Mouse (Mus musculus) hindbrain, embryonic 13.5 days (tissue): ENCODE data around the gene Slc10a7. TPM values are rescaled to one million over a fixed set of nuclear protein-coding genes. Genes with fewer than 3 reads are reported as not detected.
A peak's percentile ranks its signal among the peaks of the same experiment; 100 is the strongest.

Experiments
- ATAC-seq: fragments of 200-750 bp; cut with Nextera tagmentation; 2 replicates; pipeline ENCODE4 v1.8.0; 2017; ENCODE audit warnings: moderate TSS enrichment; ENCODE audit not compliant: low FRiP score
- H3K27ac ChIP-seq: fragments of 300-500 bp; sonication (generic); 2 replicates; pipeline ENCODE4 v1.5.1; 2015; ENCODE audit warnings: inconsistent platforms, mild to moderate bottlenecking, moderate library complexity
- H3K27me3 ChIP-seq: fragments of 300-500 bp; sonication (generic); 2 replicates; pipeline ENCODE4 v1.6.1; 2015; ENCODE audit warnings: mild to moderate bottlenecking, inconsistent platforms
- H3K36me3 ChIP-seq: fragments of 300-500 bp; sonication (generic); 2 replicates; pipeline ENCODE4 v1.6.1; 2015; ENCODE audit warnings: mild to moderate bottlenecking, inconsistent platforms
- H3K4me1 ChIP-seq: fragments of 300-500 bp; sonication (generic); replicated peaks from 2 replicates; pipeline ENCODE4 v1.6.1; 2015; ENCODE audit warnings: inconsistent platforms
- H3K4me2 ChIP-seq: fragments of 300-500 bp; sonication (generic); 2 replicates; pipeline ENCODE4 v1.6.1; 2015; ENCODE audit warnings: inconsistent platforms, mild to moderate bottlenecking, moderate library complexity
- H3K4me3 ChIP-seq: fragments of 300-500 bp; sonication (generic); 2 replicates; pipeline ENCODE4 v1.5.1; 2015; ENCODE audit warnings: mild to moderate bottlenecking, inconsistent platforms
- H3K9ac ChIP-seq: fragments of 300-500 bp; sonication (generic); 2 replicates; pipeline ENCODE4 v1.6.1; 2015; ENCODE audit warnings: mild to moderate bottlenecking, inconsistent platforms
- H3K9me3 ChIP-seq: fragments of 300-500 bp; sonication (generic); 2 replicates; pipeline ENCODE4 v1.6.1; 2016; ENCODE audit warnings: inconsistent platforms
- WGBS: fragments of 180-500 bp; shearing (Covaris S2); methylation state at CpG from one replicate; pipeline ENCODE4 v1.1.7; 2015; 5-methylcytosine and 5-hydroxymethylcytosine counted together
- polyA plus RNA-seq: library from polyadenylated mRNA; unstranded; fragments of >200 nt; fragmentation: Nextera tagmentation; extraction: Ambion mirVana; gene quantifications from 2 replicates; pipeline ENCODE4 v1.2.1, GENCODE M21; 2015

The Slc10a7 gene
- polyA plus RNA-seq, 1 experiment from 2014 or later = 10.7 TPM

DNA sequence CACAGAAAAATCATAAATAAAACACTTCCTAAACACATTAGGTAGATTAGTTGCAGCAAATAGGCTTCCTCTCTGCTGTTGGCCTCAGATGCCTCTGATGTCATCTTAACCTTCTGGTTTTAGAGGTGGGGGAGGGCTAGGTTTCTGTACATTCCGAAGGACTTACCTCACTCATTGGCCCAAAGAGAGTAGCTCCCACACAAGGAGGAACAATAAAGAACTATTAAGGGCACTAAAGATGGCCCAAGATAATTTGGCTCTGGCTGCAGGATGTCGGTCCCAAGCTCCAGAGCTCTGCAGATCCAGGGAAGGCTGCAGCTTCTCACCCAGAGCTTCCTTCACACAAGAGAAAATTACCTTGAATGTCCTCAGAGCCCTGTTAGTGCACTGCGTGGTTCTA, 75.7 kb downstream of the Slc10a7 start:
- Histone ChIP-seq H3K9ac (no peak overlapping the region), H3K36me3 (no peaks in the 10 kb centered on the region), H3K9me3 (no peaks in the 10 kb centered on the region), H3K27ac (peak overlapping the region; percentile 8; the same call in 1 of the 2 replicates), H3K4me1 (peaks cover 7% of the 10 kb centered on the region), H3K4me3 (no peak overlapping the region), H3K4me2 (no peak overlapping the region), H3K27me3 (no peaks in the 10 kb centered on the region)
- no peak for ATAC-seq
- WGBS = 74% methylated on average over 3 of the region's 3 CpGs

DNA sequence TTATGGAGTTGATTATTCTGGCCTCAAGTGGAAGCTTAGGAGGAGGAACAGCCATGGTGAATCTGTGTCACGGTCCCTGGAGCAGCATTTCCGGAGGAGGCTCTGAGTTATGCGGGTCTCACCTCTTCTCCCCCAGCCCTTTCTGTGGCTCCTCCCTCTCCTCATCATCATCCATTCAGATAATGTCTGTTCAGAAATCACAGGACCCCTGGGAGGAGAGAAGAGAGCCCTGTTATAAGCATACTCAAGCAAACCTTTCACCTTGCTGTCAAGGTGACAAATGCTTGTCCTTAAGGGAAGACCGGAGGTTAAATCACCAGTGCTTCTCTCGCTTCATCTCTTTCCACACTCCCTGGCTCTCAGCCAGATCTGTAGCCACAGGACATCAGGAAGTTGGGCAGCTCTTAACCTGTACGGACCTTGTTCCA, 86.3 kb downstream of the Slc10a7 start:
- no peak overlapping the region for H3K4me2 ChIP-seq
- peaks cover 16% of the 10 kb centered on the region for H3K4me1 ChIP-seq
- H3K27me3 ChIP-seq = no peaks in the 10 kb centered on the region
- no peaks in the 10 kb centered on the region for H3K36me3 ChIP-seq
- no peaks in the 10 kb centered on the region for H3K9me3 ChIP-seq
- WGBS = 25% methylated on average over 6 of the region's 6 CpGs
- peak; percentile 78 for ATAC-seq
- no peak overlapping the region for H3K9ac ChIP-seq
- H3K4me3 ChIP-seq = no peak overlapping the region
- peak overlapping the region; percentile 14; the same call in 1 of the 2 replicates for H3K27ac ChIP-seq

DNA sequence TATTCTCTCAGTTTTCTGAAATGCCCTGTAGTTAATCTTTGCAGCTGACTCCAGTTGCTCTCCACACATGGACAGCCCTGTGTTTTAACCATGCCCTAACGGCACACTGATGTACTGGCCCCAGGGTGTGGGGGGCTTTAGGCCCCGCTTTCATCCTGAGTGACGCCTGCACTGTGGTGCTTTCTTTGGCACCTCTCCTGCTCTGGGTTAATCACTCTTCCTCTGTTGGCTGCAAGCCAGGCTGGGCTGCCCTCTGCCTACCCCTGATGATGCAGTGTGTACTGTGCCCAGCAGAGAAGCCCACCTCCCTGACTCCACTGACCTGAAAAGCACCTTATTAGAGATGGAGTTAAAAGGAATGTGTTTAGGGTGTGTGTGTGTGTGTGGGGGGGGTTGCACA, 89.1 kb downstream of the Slc10a7 start:
- ATAC-seq = peak; percentile 67
- Histone ChIP-seq H3K36me3 (no peaks in the 10 kb centered on the region), H3K9me3 (no peaks in the 10 kb centered on the region), H3K4me2 (no peak overlapping the region), H3K4me1 (peaks cover 16% of the 10 kb centered on the region), H3K27ac (no peak overlapping the region), H3K4me3 (no peak overlapping the region), H3K9ac (no peak overlapping the region), H3K27me3 (no peaks in the 10 kb centered on the region)
- 12% methylated on average over 3 of the region's 3 CpGs for WGBS

DNA sequence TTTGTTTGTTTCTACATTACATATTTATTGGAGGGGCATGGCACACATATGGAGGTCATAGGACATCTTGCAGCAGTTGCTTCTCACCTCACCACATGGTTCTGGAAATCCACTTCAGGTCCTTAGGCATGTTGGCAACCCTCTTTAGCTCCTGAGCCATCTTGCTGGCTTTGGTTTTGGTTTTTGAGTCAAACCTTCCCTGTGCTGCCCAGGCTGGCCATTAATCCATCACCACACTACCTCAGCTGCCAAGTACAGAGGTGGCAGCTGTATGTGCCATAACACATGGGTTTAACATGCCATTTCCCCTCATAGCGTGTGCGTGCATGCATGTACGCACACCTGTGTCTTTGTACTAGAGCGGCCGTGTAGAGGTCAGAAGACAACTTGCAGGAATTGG, 93.9 kb downstream of the Slc10a7 start:
- no peak overlapping the region for H3K9ac ChIP-seq
- no peak for ATAC-seq
- no peak overlapping the region for H3K27ac ChIP-seq
- H3K4me3 ChIP-seq = no peak overlapping the region
- H3K36me3 ChIP-seq = peaks cover 9% of the 10 kb centered on the region
- H3K9me3 ChIP-seq = 0 out of 2 replicates have a peak, but pooled peaks cover 3% of the 10 kb centered on the region
- H3K4me1 ChIP-seq = peaks cover 7% of the 10 kb centered on the region
- H3K27me3 ChIP-seq = no peaks in the 10 kb centered on the region
- WGBS = 97% methylated on average over 5 of the region's 5 CpGs
- H3K4me2 ChIP-seq = no peak overlapping the region

DNA sequence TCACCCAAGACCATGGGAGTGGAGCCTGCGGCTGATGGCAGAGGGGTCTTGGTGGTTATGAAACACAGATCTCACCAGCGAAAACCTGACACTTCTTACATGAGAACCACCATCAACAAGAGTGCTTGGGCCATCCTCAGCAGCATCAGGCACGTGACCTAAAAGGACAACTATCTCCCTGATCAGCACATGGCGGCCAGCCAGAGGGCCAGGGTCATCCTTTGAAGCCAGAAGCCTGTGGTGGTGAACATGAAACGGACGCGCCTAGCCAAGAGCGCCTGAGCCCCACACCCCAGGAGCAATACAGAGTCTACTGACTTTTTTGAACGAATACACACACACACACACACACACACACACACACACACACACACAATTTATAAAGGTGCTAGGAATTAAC, 95.3 kb downstream of the Slc10a7 start:
- 86% methylated on average over 9 of the region's 9 CpGs for WGBS
- Histone ChIP-seq H3K4me2 (no peak overlapping the region), H3K9ac (no peak overlapping the region), H3K36me3 (peaks cover 9% of the 10 kb centered on the region), H3K27me3 (no peaks in the 10 kb centered on the region), H3K4me1 (0 out of 2 replicates have a peak, but pooled peaks cover 2% of the 10 kb centered on the region), H3K9me3 (0 out of 2 replicates have a peak, but pooled peaks cover 3% of the 10 kb centered on the region), H3K4me3 (no peak overlapping the region), H3K27ac (no peak overlapping the region)
- ATAC-seq = no peak

DNA sequence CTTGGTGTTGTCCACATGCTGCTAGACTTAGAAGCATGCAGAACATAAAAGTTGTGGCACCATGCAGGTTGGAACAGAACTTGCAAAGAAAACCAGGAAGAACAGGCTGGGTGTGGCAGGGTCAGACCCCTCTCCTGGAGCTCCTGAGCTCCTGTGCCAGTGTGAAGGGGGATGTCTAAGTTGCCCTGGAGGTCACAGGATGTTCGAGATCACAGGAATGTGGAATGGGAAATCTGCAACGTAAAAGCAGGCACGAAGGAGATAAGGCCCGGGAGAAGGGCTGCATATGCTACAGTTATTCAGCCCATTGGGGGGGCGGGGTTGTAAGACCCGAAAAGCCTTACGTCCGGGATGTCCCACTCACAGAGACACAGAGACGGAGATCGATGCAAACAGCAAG, 100.2 kb downstream of the Slc10a7 start:
- WGBS = 93% methylated on average over 10 of the region's 10 CpGs
- no peak overlapping the region for H3K9ac ChIP-seq
- no peak overlapping the region for H3K4me2 ChIP-seq
- H3K27me3 ChIP-seq = no peaks in the 10 kb centered on the region
- ATAC-seq = no peak
- no peaks in the 10 kb centered on the region for H3K4me1 ChIP-seq
- no peak overlapping the region for H3K4me3 ChIP-seq
- no peak overlapping the region for H3K27ac ChIP-seq
- H3K9me3 ChIP-seq = 0 out of 2 replicates have a peak, but pooled peaks cover 3% of the 10 kb centered on the region
- peaks cover 9% of the 10 kb centered on the region for H3K36me3 ChIP-seq

DNA sequence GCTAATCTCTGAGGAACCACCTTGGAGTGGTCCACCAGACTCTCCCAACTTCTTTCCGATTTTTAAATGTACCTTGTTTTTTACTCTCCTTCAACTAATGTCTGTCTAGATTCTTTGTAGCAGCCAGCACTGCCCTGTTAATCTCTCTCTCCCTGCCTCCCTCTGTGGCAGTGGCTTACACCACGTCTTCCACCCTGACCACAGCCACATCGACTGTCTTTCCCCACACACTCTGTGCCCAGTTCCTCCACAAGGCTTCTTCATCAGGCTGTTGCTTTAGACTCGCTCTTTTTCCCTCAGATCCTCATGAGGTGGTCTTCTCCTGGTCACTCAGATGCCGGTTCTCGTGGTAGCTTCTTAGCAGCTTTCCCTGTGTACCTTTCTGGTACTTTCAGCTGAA, 101.9 kb downstream of the Slc10a7 start:
- WGBS = 94% methylated on average over 6 of the region's 6 CpGs
- Histone ChIP-seq H3K27me3 (no peaks in the 10 kb centered on the region), H3K27ac (no peak overlapping the region), H3K4me1 (no peaks in the 10 kb centered on the region), H3K9ac (no peak overlapping the region), H3K36me3 (peaks cover 7% of the 10 kb centered on the region), H3K4me3 (no peak overlapping the region), H3K4me2 (no peak overlapping the region), H3K9me3 (0 out of 2 replicates have a peak, but pooled peaks cover 3% of the 10 kb centered on the region)
- no peak for ATAC-seq

DNA sequence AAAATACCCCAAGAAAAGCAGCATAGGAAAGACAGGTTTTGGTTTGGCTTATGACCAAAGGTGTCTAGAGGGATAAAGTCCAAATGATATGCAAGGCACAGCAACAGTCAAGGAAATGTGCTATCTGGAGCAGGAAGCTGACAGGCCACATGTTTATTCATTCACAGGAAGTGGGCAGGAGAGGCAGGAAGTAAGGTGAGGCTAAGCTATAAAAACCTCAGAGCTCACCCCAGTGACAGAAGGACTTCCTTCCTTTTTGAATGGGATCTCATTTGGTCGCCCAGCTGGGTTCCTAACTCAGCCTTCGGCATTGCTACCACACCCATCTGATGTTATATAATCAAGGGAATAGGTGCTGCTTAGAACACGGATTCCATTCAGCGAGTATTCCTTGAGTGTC, 113.2 kb downstream of the Slc10a7 start:
- ATAC-seq = no peak
- Histone ChIP-seq H3K9ac (no peak overlapping the region), H3K4me2 (no peak overlapping the region), H3K4me1 (peaks cover 15% of the 10 kb centered on the region), H3K9me3 (no peaks in the 10 kb centered on the region), H3K4me3 (no peak overlapping the region), H3K27me3 (0 out of 2 replicates have a peak, but pooled peaks cover 3% of the 10 kb centered on the region), H3K27ac (no peak overlapping the region), H3K36me3 (no peaks in the 10 kb centered on the region)
- 81% methylated on average over 4 of the region's 4 CpGs for WGBS

DNA sequence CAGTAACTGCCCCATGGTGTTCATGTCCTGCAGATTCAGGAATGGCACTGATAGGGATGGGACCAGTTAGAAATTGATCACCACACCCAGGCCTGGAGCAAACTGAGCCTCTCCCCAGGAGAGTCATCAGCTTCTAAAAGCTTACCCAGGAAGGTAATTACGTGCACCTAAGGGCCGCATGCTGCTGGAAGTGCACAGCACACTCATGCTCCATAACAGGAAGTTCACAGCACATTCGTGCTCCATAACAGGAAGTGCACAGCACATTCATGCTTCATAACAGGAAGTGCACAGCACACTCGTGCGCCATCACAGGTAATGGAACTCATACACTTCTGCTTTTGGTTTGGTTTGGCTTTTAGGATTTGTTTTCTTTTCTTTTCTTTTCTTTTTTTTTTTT, 114.8 kb downstream of the Slc10a7 start:
- Histone ChIP-seq H3K4me1 (peaks cover 20% of the 10 kb centered on the region), H3K4me3 (no peak overlapping the region), H3K4me2 (no peak overlapping the region), H3K36me3 (no peaks in the 10 kb centered on the region), H3K27ac (no peak overlapping the region), H3K9ac (no peak overlapping the region), H3K27me3 (0 out of 2 replicates have a peak, but pooled peaks cover 3% of the 10 kb centered on the region), H3K9me3 (no peaks in the 10 kb centered on the region)
- ATAC-seq = no peak
- WGBS = 79% methylated on average over 5 of the region's 5 CpGs

DNA sequence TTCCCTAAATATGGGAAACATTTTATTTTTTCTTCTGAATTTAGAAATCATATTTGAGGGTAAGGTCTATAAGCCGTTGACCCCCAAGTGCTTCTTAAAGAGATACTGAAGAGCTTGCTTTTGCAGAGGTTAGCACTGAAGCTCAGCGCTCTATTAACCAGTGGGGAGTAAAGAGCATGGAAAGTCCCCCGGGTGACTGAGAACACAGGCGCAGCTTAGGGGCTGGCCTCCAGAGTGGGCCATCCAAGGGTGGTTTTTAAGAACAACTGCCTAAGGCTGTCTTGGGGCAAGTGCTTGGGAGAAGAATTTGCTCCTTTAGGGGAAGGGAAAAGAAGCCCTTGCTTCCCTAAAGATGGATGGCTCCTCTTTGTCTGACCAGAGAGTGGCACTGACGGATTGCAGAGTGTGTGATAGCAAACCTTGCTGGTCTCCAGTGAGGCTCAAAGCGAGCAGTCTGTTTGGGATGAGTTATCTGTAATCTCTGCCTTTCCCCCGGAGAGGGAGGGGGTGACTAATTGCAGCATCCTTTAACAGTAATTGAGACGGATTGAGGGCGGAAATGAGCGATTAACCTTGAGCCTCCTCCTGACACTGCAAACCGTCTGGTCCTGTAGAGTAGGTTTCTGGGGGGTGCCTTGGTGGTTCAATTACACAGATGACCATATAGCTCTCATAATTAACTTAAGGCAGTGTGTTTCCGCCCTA, 115.7 kb downstream of the Slc10a7 start:
- Histone ChIP-seq H3K4me2 (no peak overlapping the region), H3K27me3 (0 out of 2 replicates have a peak, but pooled peaks cover 3% of the 10 kb centered on the region), H3K4me3 (no peak overlapping the region), H3K27ac (peak overlapping the region; percentile 24; the same call in 1 of the 2 replicates), H3K4me1 (peaks cover 20% of the 10 kb centered on the region), H3K9me3 (no peaks in the 10 kb centered on the region), H3K36me3 (no peaks in the 10 kb centered on the region), H3K9ac (no peak overlapping the region)
- 27% methylated on average over 12 of the region's 12 CpGs for WGBS
- ATAC-seq = peak; percentile 61

DNA sequence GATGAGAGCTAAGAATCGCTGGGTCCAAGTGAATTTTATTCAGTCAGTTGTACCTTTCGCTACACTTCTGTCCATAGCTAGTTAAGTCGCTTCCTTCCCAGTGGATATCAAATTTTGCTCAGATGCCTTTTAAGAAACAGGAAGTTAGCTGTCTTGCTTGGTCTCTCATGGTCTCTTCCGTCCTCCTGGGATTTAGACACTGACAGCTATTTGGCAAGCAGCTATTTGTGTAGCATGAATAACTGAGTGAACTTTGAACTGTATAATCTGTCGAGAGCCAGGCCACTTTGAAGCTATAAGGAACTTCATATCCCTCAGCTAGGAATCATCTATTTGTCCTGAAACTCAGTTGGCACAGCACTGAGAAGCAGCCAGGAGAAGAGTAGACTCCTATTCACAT, 117.5 kb downstream of the Slc10a7 start:
- no peaks in the 10 kb centered on the region for H3K9me3 ChIP-seq
- no peak for ATAC-seq
- peaks cover 30% of the 10 kb centered on the region for H3K4me1 ChIP-seq
- no peak overlapping the region for H3K27ac ChIP-seq
- H3K27me3 ChIP-seq = 0 out of 2 replicates have a peak, but pooled peaks cover 3% of the 10 kb centered on the region
- 70% methylated on average over 5 of the region's 5 CpGs for WGBS
- no peak overlapping the region for H3K4me3 ChIP-seq
- no peak overlapping the region for H3K9ac ChIP-seq
- H3K4me2 ChIP-seq = no peak overlapping the region
- no peaks in the 10 kb centered on the region for H3K36me3 ChIP-seq

DNA sequence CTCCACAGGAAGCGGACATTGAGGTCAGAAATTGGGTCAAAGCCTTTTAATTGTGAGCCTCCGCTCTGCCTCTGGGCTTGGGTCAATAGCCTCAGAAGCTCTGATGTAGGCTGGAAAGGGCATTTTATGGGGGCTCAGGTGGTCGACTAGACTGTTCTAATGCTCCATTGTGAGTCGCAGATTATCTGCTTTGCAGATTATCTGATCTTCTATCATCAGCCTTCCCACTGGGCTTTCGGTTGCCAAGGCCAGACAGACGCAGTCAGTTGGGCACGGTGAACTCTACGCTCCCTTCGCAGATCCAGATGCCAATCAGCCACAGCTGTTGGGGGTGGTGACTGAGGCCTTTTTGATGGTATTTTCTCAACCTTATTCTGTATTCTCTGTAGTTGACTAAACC, 118.6 kb downstream of the Slc10a7 start:
- H3K36me3 ChIP-seq = no peaks in the 10 kb centered on the region
- 48% methylated on average over 9 of the region's 9 CpGs for WGBS
- H3K4me2 ChIP-seq = no peak overlapping the region
- no peaks in the 10 kb centered on the region for H3K9me3 ChIP-seq
- no peak for ATAC-seq
- H3K9ac ChIP-seq = no peak overlapping the region
- H3K4me1 ChIP-seq = peaks cover 30% of the 10 kb centered on the region
- 0 out of 2 replicates have a peak, but pooled peaks cover 3% of the 10 kb centered on the region for H3K27me3 ChIP-seq
- H3K27ac ChIP-seq = no peak overlapping the region
- H3K4me3 ChIP-seq = no peak overlapping the region
